Mouse (Mus musculus): Measurements from ENCODE around the gene Ankrd13b.

Ankrd13b gene

DNA sequence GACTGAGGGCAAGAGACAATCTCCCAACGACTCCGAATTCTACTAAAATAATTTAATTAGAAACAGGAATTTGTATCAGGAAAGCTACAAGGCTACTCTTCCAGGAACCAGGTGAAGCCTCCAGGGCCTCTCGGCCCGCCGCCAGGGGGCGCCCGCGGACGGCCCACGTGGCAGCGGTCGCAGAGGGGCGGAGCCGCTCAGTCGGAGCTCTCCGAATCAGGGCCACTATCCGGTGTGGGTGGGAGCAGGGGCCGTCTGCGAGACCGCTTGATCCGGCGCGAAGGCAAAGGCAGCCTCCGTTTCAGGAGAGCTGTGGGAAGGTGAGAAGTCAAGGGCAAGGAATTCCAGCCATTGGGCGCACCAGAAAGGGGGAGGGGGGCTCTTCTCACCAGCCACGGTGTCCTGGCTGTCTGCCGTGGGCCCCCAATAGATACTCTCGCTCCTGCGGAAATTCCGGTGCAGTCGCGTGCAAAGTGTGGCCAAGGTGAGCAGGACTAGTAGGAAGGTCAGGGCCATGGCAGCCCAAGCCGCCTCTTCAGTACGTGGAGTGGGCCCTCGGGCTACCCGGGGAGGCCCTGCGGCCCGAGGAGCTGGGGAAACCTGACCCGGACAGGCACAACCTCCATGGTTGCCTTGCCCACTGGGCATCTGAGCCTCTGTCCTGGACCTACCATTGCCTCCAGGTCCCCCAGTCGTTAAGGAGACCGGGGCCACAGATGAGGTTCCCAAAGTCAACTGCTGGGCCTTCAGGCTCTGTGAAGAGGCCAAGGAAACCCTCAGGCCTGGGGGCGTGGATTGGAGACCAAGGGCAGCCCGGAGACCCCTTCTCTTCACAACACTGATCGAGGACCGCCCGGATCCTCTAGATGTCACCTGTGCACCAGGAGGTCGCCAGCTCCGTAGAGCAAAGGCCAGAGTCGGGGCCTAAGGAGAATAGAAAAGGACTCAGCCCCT, 18.9 kb upstream of the Ankrd13b start:
- peak in 1 of 2 experiments; percentile 87 for DNase-seq (ENCODE audit: low spot score in 2 of 2)

DNA sequence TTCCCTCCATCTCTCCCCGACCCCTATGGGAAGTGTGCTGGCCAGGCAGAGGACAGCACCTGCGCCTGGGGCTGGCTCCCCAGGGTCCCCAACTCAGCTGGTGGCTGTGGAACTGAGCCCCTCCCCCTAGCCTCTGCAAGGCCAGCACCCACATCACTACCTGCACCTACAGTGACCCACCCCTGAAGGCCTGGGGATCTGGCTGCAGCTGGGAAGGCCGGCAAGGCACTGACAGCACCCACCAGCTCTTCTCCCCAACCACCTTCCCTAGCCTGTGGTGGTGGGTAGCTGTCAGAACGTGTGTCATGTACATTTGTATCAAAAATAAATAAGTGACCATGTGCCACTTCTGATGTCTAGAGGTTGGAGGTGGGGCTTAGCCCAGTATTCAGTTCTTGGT, 17.9 kb upstream of the Ankrd13b start:
- DNase-seq (ENCODE audit: low spot score in 2 of 2) = no peak

DNA sequence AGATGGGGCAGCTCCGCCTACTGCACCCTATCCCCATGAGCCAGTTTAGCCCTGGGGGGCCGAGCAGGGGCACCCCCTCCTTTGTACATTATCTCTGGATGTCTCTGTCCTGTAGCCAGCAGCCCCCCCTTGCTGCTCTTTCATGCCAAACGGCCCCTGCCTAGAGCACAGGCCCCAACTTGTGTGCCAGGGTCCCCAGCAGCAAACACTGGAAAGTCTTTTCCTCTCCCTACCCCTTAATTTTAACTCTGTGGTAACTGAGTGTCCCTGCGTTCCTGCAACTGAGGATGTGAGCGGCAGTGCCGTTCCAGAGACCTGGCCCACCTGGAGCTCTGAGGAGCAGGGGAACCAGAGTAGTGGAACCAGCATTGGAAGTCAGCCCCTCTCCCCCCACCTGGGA, 17.5 kb upstream of the Ankrd13b start:
- DNase-seq (ENCODE audit: low spot score in 2 of 2) = no peak

DNA sequence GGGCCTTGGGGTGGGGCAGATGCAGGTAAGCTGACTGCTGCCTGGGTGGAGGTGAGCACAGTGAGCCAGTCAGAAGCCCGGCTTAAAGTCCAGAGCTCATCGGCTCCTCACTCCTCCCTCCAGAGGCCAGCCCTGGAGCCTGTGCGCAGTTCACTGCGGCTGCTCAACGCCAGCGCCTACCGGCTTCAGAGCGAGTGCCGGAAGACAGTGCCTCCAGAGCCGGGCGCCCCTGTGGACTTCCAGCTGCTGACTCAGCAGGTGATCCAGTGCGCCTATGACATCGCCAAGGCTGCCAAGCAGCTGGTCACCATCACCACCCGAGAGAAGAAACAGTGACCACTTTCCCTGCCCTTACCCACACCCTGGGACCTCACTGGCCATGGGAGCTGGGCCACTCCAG, 16.8 kb upstream of the Ankrd13b start:
- no peak for DNase-seq (ENCODE audit: low spot score in 2 of 2)

DNA sequence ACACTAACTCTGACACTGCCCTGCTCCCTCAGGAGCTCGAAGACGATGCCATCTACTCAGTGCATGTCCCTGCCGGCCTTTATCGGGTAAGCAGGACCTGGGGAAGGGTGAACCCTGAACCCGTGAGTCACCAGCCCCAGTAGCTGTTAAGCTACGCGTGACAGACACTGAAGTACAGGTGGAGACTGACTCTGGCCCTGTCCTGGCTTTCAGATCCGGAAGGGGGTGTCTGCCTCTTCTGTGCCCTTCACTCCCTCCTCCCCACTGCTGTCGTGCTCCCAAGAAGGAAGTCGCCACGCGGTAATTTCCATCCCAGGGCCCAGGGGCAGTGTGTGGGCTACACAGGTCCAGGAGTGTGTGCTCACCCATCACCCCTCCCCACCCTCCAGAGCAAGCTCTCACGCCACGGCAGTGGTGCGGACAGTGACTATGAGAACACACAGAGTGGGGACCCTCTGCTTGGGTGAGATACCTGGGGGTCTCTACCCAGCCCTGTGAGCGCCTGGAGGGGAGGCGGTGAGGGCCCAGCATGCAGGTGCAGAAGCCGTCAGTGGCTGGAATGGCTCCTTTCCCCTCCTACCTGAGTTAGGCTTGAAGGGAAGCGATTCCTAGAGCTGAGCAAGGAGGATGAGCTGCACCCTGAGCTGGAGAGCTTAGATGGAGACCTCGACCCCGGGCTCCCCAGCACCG, 16.0 kb upstream of the Ankrd13b start:
- DNase-seq (ENCODE audit: low spot score in 2 of 2) = no peak

DNA sequence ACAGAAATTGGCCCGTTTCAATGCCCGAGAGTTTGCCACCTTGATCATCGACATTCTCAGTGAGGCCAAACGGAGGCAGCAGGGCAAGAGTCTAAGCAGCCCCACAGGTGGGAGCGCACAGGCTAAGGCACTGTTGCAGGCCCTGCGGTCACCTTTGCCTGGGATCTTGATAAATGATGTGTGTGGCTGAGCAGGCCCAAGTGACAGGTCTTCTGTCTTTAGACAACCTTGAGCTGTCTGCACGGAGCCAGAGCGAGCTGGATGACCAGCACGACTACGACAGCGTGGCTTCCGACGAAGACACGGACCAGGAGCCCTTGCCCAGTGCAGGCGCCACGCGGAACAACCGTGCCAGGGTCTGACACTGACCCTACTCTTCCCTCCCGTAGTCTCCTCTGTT, 14.9 kb upstream of the Ankrd13b start:
- no peak for DNase-seq (ENCODE audit: low spot score in 2 of 2)

GRCm38 (mm10) chr11:77503511-77503910, 14.0 kb upstream of the Ankrd13b start:
- no peak for DNase-seq (ENCODE audit: low spot score in 2 of 2)

GRCm38 (mm10) chr11:77502481-77502880, 13.0 kb upstream of the Ankrd13b start:
- no peak for DNase-seq (ENCODE audit: low spot score in 2 of 2)

DNA sequence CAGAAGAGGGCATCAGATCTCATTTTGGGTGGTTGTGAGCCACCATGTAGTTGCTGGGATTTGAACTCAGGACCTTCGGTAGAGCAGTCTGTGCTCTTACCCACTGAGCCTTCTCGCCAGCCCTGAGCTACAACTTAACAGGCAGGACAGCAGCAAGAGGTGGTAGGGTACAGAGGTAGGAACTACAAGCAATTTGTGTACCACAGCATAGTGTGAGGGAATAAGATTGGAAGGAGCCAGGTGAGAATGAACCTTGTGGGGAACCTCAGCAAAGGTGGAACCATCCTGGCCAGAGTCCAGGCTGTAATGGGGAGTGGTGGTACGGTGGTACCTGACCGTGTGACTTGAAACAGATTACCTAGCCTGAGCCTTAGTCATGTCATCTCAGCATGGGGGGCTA, 12.5 kb upstream of the Ankrd13b start:
- DNase-seq (ENCODE audit: low spot score in 2 of 2) = no peak

DNA sequence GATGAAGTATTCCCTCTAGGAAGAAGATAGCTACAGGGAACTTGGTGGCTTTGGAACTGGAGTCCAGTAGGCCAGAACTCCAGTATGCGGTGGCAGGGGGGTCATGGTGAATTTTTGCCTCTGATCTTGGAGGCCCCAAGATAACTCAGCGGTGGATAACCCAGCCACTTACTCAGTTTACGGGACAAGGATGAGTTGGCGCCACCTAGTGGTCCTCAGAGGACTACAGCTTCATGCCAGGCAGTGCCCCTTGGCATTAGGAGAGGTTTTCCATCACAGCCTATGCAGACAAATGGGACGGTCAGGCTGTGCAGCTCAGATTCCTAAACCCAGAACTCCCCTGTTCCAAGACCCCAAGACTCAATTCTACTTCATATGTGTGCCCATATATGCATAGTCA, 11.9 kb upstream of the Ankrd13b start:
- DNase-seq (ENCODE audit: low spot score in 2 of 2) = peak in 1 of 2 experiments; percentile 85

- DNase-seq (ENCODE audit: low spot score in 2 of 2) = peak in 1 of 2 experiments; percentile 72
These were observed 11.2 kb upstream of the Ankrd13b start for GRCm38 (mm10) chr11:77500361-77501325.

DNA sequence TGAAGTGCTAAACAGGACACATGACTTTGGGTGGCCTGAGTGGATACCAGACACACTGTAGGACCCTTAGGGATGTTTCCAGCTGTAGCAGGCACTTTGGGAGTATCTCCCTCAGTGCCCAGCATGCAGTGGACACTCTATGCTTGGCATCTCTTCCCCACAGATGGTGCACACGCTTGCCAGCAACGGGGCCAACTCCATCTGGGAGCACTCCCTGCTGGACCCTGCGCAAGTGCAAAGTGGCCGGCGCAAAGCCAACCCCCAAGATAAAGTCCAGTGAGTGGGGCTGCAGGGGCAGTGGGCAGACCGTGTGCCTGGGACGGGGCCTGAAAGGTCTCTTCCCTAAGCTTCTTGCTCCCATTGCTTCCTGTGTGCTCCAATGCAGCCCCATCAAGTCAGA, 9.9 kb upstream of the Ankrd13b start:
- DNase-seq (ENCODE audit: low spot score in 2 of 2) = no peak

DNA sequence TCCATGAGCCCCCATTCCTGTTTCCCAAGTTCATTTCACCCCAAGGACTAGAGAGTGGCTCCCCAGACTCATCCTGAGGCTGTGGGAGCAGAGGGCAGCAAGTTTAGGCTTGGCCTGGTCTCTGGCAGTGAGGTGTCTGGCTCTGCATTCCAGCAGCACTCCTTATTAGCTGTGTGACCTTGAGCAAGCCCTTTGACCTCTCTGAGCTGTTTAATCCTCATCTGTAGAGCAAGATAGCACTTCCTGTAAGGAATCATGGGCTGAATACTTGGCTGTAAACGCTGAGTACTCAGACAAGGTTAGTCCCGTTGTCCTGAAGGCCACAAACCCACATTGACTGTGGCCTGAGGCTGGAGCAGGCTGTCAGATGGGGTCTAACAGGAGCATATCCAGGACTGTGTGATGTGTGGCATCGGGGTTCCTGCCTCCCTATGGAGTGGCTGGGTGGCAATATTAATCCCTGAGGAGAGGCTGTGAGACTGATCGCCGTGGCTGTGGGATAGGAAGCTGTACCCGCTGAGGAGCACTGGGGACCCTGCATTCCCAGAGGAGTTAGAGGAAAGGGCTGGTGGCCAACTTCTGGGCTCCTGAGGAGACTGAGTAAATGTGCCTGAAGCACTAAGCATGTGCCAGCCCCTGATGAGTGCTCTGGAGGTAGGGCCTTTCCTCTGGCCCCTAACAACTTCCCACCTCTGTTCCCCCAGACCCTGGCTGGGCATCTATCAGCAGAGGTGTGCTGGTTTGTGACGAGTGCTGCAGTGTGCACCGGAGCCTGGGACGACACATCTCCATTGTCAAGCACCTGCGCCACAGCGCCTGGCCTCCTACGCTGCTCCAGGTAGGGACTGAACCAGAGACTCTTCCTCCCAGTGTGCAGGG, 9.0 kb upstream of the Ankrd13b start:
- DNase-seq (ENCODE audit: low spot score in 2 of 2) = no peak

DNA sequence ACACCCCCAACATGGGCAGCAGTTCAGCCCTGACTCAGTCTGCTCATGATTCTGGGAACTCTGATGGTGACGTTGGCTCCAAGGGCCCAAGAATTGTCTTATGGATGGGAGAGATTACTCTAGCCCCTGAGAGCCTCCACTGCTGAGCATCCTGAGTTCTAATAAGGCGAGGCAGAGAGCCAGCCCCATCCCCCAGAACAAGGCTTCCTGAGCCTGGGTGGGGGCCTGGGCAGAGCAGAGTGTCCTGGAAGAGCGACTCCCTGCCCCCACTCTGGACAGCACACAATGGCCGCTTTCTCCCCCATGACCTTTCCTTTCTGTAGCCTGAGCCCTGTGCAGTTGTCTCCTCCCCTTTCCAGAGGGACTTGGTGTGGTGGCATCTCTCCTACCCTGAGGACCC, 8.4 kb upstream of the Ankrd13b start:
- DNase-seq (ENCODE audit: low spot score in 2 of 2) = no peak

DNA sequence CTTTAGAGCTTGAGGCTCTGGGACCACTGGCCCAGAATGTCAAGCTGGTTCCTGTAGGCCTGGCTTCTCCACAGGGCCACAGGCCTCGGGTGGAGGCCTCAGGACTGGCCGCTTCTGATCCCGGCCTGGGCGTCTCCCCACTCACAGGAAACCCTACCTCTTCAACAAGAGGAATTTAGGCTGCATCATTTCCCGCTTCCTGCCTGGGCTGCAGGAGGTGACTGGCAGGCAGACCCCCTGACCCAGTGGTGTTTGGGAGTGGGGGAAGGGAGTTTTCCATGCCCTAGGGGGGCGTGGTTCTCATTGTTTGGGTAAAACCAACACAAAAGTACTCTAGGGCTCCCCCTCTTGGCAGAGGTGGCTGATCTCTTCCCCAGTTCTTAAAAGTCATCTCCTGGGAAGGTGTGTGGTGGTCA, 7.9 kb upstream of the Ankrd13b start:
- DNase-seq (ENCODE audit: low spot score in 2 of 2) = no peak

DNA sequence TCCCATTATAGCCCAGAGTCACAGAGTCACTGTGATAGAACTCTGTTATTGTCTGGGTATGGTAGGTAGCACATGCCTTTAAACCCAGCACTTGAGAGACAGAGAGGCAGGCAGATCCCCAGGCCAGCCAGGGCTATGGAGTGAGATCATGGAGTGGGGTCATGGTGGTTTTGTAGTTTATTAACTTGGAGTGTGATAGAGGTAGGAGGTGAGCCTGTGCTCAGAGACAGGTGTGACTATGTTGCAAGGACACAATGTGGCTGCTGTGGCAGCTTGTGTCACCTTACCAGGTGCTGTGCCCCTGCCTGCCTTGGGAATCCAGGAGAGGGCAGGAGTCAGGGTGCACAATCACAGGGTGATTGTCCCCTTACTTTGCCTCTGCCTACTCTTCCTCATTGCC, 6.0 kb upstream of the Ankrd13b start:
- DNase-seq (ENCODE audit: low spot score in 2 of 2) = no peak

GRCm38 (mm10) chr11:77494782-77495181, 5.3 kb upstream of the Ankrd13b start:
- no peak for DNase-seq (ENCODE audit: low spot score in 2 of 2)

GRCm38 (mm10) chr11:77494344-77494676, 4.8 kb upstream of the Ankrd13b start:
- DNase-seq (ENCODE audit: low spot score in 2 of 2) = no peak

DNA sequence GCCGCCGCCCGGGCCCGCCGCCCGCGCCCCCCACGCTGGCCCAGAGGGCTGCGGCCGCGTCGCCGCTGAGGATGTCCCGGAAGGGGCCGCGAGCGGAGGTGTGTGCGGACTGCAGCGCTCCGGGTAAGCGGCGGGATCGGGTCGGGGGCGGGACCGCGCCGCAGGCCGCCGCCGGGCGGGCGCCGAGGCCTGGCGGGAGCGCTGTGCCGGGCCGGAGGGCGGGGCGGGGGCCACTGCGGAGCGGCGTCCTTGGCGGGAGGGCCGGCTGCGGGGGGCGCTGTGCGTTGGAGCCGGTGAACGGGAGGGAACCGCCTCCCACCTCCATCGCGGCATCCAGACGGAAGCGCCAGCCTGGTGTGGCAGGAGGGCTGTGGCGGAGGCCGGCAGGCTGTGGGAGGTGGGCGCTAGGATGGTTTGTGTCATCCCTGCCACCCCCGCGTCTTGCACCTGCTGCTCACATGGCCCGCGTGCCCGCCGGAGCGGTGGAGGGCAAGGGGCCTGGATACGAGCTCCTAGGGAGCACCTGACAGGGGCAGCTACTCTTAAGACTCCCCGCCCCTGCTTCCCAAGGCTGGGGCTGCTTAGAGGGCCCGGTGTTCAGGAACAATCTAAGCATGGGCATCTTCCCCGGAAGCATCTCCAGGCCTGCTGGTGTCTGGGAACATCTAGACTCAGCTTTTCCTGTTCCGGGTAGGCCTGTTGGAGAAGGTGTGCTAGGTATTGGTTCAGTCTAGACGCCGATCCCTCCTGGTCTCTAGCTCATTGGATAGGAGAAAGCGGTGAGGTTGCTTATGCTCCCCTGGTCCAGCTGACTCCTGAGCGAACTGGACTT, 4.2 kb upstream of the Ankrd13b start, which contains the start of gene Git1:
Gene Git1 (plus strand): TSS at position 51 of the 832 bp plus-strand sequence.
- DNase-seq (ENCODE audit: low spot score in 2 of 2) = peak in 1 of 2 experiments; percentile 69

GRCm38 (mm10) chr11:77492911-77493332, 3.4 kb upstream of the Ankrd13b start:
- peak in 1 of 2 experiments; percentile 92 for DNase-seq (ENCODE audit: low spot score in 2 of 2)
